Mouse (Mus musculus) liver, embryonic 14.5 days (tissue): ENCODE measurements around the gene Vipr2. TPM values are rescaled to one million over a fixed set of nuclear protein-coding genes. Genes with fewer than 3 reads are reported as not detected.

Source experiments
- ATAC-seq: fragments of 200-750 bp; cut with Nextera tagmentation; 2 replicates; pipeline ENCODE4 v1.8.0; 2017; ENCODE audit warnings: moderate number of reproducible peaks, mild to moderate bottlenecking, moderate library complexity; ENCODE audit not compliant: insufficient read depth
- DNase-seq, 3 experiments: peaks; one replicate each; pipeline ENCODE4 v3.0.0-alpha.2; 2012 to 2013; ENCODE audit warnings: low read depth in 3 of 3, low spot score in 3 of 3
- H3K27ac ChIP-seq: fragments of 300-500 bp; sonication (generic); 2 replicates; pipeline ENCODE4 v1.5.1; 2014; ENCODE audit warnings: moderate library complexity, mild to moderate bottlenecking, control low read depth, inconsistent platforms
- H3K27me3 ChIP-seq: fragments of 300-500 bp; sonication (generic); 2 replicates; pipeline ENCODE4 v1.6.1; 2014; ENCODE audit warnings: mild to moderate bottlenecking, low read length, moderate library complexity; ENCODE audit not compliant: control insufficient read depth, insufficient read depth
- H3K36me3 ChIP-seq: fragments of 300-500 bp; sonication (generic); replicated peaks from 2 replicates; pipeline ENCODE4 v1.6.1; 2014; ENCODE audit warnings: low read depth; ENCODE audit not compliant: control insufficient read depth, insufficient read depth
- H3K4me1 ChIP-seq, 2 experiments: fragments of 200-500 bp in 1 of 2; fragments of 300-500 bp in 1 of 2; sonication (generic) in 1 of 2; replicated peaks; 2 replicates each; pipeline ENCODE4 v1.6.1; 2012 to 2014; ENCODE audit warnings: antibody characterized with exemption in 1 of 2, inconsistent platforms in 1 of 2, low read length in 1 of 2; ENCODE audit not compliant: control insufficient read depth in 2 of 2, insufficient read depth in 2 of 2
- H3K4me2 ChIP-seq: fragments of 300-500 bp; sonication (generic); 2 replicates; pipeline ENCODE4 v1.6.1; 2014; ENCODE audit warnings: low read depth, mild to moderate bottlenecking, control low read depth, moderate library complexity
- H3K4me3 ChIP-seq, 2 experiments: fragments of 200-500 bp in 1 of 2; fragments of 300-500 bp in 1 of 2; sonication (generic) in 1 of 2; 2 replicates each; pipeline ENCODE4 v1.5.1; 2012 to 2014; ENCODE audit warnings: low read depth in 2 of 2, low read length in 2 of 2, mild to moderate bottlenecking in 2 of 2, control low read depth in 1 of 2, inconsistent platforms in 1 of 2, moderate library complexity in 1 of 2; ENCODE audit not compliant: insufficient read depth in 1 of 2
- H3K9ac ChIP-seq: fragments of 300-500 bp; sonication (generic); replicated peaks from 2 replicates; pipeline ENCODE4 v1.6.1; 2014; ENCODE audit warnings: mild to moderate bottlenecking, control low read depth, moderate library complexity
- H3K9me3 ChIP-seq: fragments of 300-500 bp; sonication (generic); 2 replicates; pipeline ENCODE4 v1.6.1; 2016; ENCODE audit warnings: low read length, mixed read lengths; ENCODE audit not compliant: control insufficient read depth
- CTCF ChIP-seq: IDR thresholded peaks from 2 replicates; pipeline ENCODE4 v1.5.1; 2016; ENCODE audit warnings: antibody characterized with exemption, low read depth, control low read depth
- EP300 ChIP-seq: IDR thresholded peaks from 2 replicates; pipeline ENCODE4 v1.6.1; 2016; ENCODE audit warnings: antibody characterized with exemption, low read depth
- WGBS: fragments of 180-500 bp; shearing (Covaris S2); extraction: QIAGEN DNeasy Blood & Tissue Kit; methylation state at CpG from one replicate; pipeline ENCODE4 v1.1.7; 2014; ENCODE audit not compliant: insufficient replicate concordance; 5-methylcytosine and 5-hydroxymethylcytosine counted together
- microRNA-seq: library from miRNA; unstranded; fragments of <30 nt; microRNA quantifications from one replicate; pipeline ENCODE4, GENCODE M21; 2016
- polyA plus RNA-seq, 2 experiments: library from polyadenylated mRNA; depleted of rRNA in 1 of 2; stranded (reverse) in 1 of 2; unstranded in 1 of 2; fragments of >200 nt; fragmentation: Nextera tagmentation in 1 of 2; extraction: Ambion mirVana in 1 of 2; gene quantifications; 2 replicates each; pipeline versions ENCODE4 v1.2.1 to v1.2.3; 2012 to 2014

The Vipr2 gene
- polyA plus RNA-seq, 2 experiments = 0.06 to 0.19 TPM

DNA sequence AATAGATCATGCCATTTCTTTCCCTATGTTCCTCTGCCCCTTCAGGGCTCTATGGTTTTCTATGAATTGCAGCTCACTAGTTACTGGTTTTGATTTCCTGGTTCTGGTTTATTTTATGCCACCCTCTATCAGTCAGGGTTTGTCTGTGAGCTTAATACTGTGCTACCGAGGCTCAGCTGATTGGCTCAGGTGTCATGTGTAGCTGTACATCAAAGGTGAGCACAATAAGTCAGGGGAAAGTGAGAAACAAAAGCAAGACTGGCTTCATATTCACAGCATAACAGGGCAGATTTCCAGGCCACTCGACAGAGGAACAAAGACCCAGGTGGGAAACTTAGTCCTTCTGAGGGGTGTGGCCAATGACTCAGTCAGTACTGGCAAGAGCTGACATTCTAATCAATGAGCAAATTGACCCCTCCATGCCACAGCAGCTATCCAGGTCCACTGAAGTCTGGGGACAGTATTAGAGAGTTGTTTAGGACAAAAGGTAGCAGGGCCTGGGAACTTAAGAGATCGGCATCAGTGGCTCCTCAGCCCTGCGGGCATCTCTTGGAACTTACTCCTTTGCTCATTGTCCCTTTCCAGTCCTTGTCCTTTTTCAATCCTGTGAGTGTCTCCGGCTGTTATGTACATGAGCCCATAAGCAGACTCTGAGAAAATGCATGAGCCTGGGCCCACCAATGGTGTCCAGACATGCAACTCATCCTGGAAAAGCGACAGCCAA lies 105.8 kb downstream of the Vipr2 start:
- Histone ChIP-seq H3K27ac (no peak overlapping the region), H3K4me3 (no peak overlapping the region), H3K9ac (no peak overlapping the region), H3K4me1 (no peaks in the 10 kb centered on the region), H3K9me3 (no peaks in the 10 kb centered on the region), H3K4me2 (no peak overlapping the region), H3K27me3 (no peaks in the 10 kb centered on the region), H3K36me3 (no peaks in the 10 kb centered on the region)
- DNase-seq (no peak), ATAC-seq (no peak)
- TF ChIP-seq CTCF = no peak
- TF ChIP-seq EP300 = no peak
- WGBS = 60% methylated on average over 6 of the region's 6 CpGs

DNA sequence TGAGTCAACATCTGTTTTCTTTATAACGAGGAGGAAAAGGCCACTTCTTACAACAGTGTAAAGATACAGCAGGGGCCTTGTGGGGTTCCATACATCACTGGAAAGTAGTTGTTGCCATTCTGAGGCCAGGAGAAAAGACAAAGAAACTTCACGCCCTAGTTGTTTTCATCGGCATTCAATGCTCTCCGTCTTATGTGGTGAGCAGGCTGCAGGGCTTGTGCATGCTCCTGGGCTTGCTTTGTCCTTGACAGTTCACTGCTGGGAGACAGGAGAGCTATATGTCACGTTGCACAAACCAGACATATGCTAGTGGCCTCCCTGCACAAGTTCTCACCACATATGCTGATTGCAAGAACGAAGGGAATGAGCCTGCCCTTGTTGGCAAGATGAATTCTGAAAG lies 116.4 kb downstream of the Vipr2 start:
- Histone ChIP-seq H3K27me3 (no peaks in the 10 kb centered on the region), H3K9ac (no peak overlapping the region), H3K4me1 (no peaks in the 10 kb centered on the region), H3K36me3 (no peaks in the 10 kb centered on the region), H3K9me3 (no peaks in the 10 kb centered on the region), H3K27ac (no peak overlapping the region), H3K4me3 (no peak overlapping the region), H3K4me2 (no peak overlapping the region)
- TF ChIP-seq CTCF = no peak
- no peak for TF ChIP-seq EP300
- no peak for ATAC-seq
- WGBS = 51% methylated on average over 6 of the region's 6 CpGs
- no peak for DNase-seq

DNA sequence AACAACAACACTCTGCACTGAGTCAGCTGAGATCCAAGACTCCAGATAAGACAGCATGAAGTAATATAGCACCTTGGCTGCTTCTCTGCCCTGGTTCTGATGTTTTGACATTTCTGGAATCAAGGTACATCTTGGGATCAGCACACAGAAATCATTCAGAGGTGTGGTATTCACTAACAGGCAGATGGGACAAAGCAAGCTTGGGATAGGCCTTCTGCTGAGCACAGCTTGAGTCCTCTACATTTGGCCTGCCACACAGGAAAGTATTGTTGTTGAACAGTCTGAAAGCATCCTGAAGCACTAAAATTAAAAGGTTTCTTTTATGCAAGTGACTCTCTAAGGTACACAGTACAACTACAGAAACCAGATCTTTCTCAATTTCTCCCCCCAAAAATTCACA lies 117.1 kb downstream of the Vipr2 start:
- no peak overlapping the region for H3K9ac ChIP-seq
- no peaks in the 10 kb centered on the region for H3K9me3 ChIP-seq
- TF ChIP-seq EP300 (no peak), CTCF (no peak)
- H3K36me3 ChIP-seq = no peaks in the 10 kb centered on the region
- H3K4me1 ChIP-seq = no peaks in the 10 kb centered on the region
- no peak overlapping the region for H3K4me3 ChIP-seq
- H3K27me3 ChIP-seq = no peaks in the 10 kb centered on the region
- H3K27ac ChIP-seq = no peak overlapping the region
- H3K4me2 ChIP-seq = no peak overlapping the region
- DNase-seq (no peak), ATAC-seq (no peak)

Small RNAs within 50 kb of the gene (microRNA-seq; reads per million reads assigned to microRNA genes)
- not detected for gene Gm44372

Other genes starting within 250 kb of the Vipr2 start
- gene Zfp386, start 30.0 kb upstream of the Vipr2 start, polyA plus RNA-seq (2012; rRNA removed) = 2.5 and 2.6 TPM in 2 replicates
- 5.0 and 5.5 TPM in 2 replicates for gene Zfp386, start 30.0 kb upstream of the Vipr2 start, polyA plus RNA-seq (2014; fragmentation: Nextera tagmentation; extraction: Ambion mirVana)
- 1.9 and 2.2 TPM in 2 replicates for gene Wdr60, start 185.3 kb downstream of the Vipr2 start, polyA plus RNA-seq (2012; rRNA removed)
- 2.1 and 2.3 TPM in 2 replicates for gene Wdr60, start 185.3 kb downstream of the Vipr2 start, polyA plus RNA-seq (2014; fragmentation: Nextera tagmentation; extraction: Ambion mirVana)
- not detected in 2 replicates for gene Gm11027, start 197.7 kb downstream of the Vipr2 start, polyA plus RNA-seq (2012; rRNA removed)
- gene Gm11027, start 197.7 kb downstream of the Vipr2 start, polyA plus RNA-seq (2014; fragmentation: Nextera tagmentation; extraction: Ambion mirVana) = not detected in 2 replicates
- 4.7 and 6.3 TPM in 2 replicates for gene Esyt2, start 203.5 kb downstream of the Vipr2 start, polyA plus RNA-seq (2012; rRNA removed)
- gene Esyt2, start 203.5 kb downstream of the Vipr2 start, polyA plus RNA-seq (2014; fragmentation: Nextera tagmentation; extraction: Ambion mirVana) = 10.4 and 12.7 TPM in 2 replicates